8 mouse cellular contexts compared by ENCODE assay signal in genomic region chr6:128300134-128301001, GRCm38 (mm10). TPM values are rescaled to one million over a fixed set of nuclear protein-coding genes. Genes with fewer than 3 reads are reported as not detected.
DNase-seq lines count a peak whose midpoint lies in the region; ATAC-seq and TF ChIP-seq lines count a peak whose summit lies in the region.

Tead4 (minus strand) TSS chr6:128300823.

- TF ChIP-seq POLR2A in limb, embryonic 14.5 days (IDR thresholded peaks at IDR 0.05; ENCODE audit: borderline replicate concordance, extremely low read depth, insufficient read depth, insufficient read length) = no peak

- peak within 1 kb of the TSS; percentile 93 for H3K27ac ChIP-seq in gastrocnemius, adult 2 months
- H3K27ac ChIP-seq in hindbrain, embryonic 12.5 days = no peak within 1 kb of the TSS
- no peak within 1 kb of the TSS for H3K27ac ChIP-seq in limb, embryonic 14.5 days (replicated peaks; ENCODE audit: low read depth, low read length)
- H3K27ac ChIP-seq in midbrain, embryonic 12.5 days (replicated peaks) = no peak within 1 kb of the TSS
- H3K27ac ChIP-seq in stomach, embryonic 16.5 days (ENCODE audit: low read length) = peak within 1 kb of the TSS; percentile 75

- peak within 1 kb of the TSS; percentile 66 for H3K9ac ChIP-seq in hindbrain, embryonic 12.5 days
- peak within 1 kb of the TSS; percentile 63 for H3K9ac ChIP-seq in limb, embryonic 14.5 days (ENCODE audit: low read depth, low read length, severe bottlenecking)
- peak within 1 kb of the TSS; percentile 40 for H3K9ac ChIP-seq in midbrain, embryonic 12.5 days (replicated peaks)
- H3K9ac ChIP-seq in stomach, embryonic 16.5 days (ENCODE audit: low read length) = peak within 1 kb of the TSS; percentile 74

- peaks cover 27% of the 10 kb centered on the region for H3K4me1 ChIP-seq in hindbrain, embryonic 12.5 days
- H3K4me1 ChIP-seq in limb, embryonic 14.5 days (ENCODE audit: control insufficient read depth, insufficient read depth, low read length) = peaks cover 24% of the 10 kb centered on the region
- H3K4me1 ChIP-seq in midbrain, embryonic 12.5 days = peaks cover 14% of the 10 kb centered on the region
- H3K4me1 ChIP-seq in stomach, embryonic 16.5 days (ENCODE audit: control insufficient read depth, insufficient read depth, low read length) = peaks cover 24% of the 10 kb centered on the region

- no peak for TF ChIP-seq CTCF in gastrocnemius, adult 2 months (IDR thresholded peaks at IDR 0.05)

- peak within 1 kb of the TSS; percentile 87 for H3K4me3 ChIP-seq in gastrocnemius, adult 2 months
- H3K4me3 ChIP-seq in hindbrain, embryonic 12.5 days = peak within 1 kb of the TSS; percentile 67
- peak within 1 kb of the TSS; percentile 69 for H3K4me3 ChIP-seq in limb, embryonic 14.5 days (replicated peaks; ENCODE audit: low read length)
- peak within 1 kb of the TSS; percentile 65 for H3K4me3 ChIP-seq in midbrain, embryonic 12.5 days
- H3K4me3 ChIP-seq in stomach, embryonic 16.5 days (replicated peaks; ENCODE audit: low read length) = peak within 1 kb of the TSS; percentile 75

- ATAC-seq in hindbrain, embryonic 12.5 days (ENCODE audit: low FRiP score) = peak; percentile 68
- peak; percentile 84 for ATAC-seq in limb, embryonic 14.5 days (ENCODE audit: low FRiP score, low read depth)
- peak; percentile 72 for ATAC-seq in midbrain, embryonic 12.5 days (ENCODE audit: low FRiP score, low read depth)
- ATAC-seq in stomach, embryonic 16.5 days (ENCODE audit: insufficient read depth, low FRiP score) = peak; percentile 91
- ATAC-seq in inflammation-experienced regulatory T-cells, adult 6 months = no peak

- H3K9me3 ChIP-seq in hindbrain, embryonic 12.5 days (replicated peaks) = 0 out of 2 replicates have a peak, but pooled peaks cover 4% of the 10 kb centered on the region
- H3K9me3 ChIP-seq in limb, embryonic 14.5 days (ENCODE audit: control insufficient read depth, low read length) = no peaks in the 10 kb centered on the region
- H3K9me3 ChIP-seq in midbrain, embryonic 12.5 days = 0 out of 2 replicates have a peak, but pooled peaks cover 7% of the 10 kb centered on the region
- H3K9me3 ChIP-seq in stomach, embryonic 16.5 days (replicated peaks; ENCODE audit: control insufficient read depth, low read length) = no peaks in the 10 kb centered on the region

- no peaks in the 10 kb centered on the region for H3K36me3 ChIP-seq in hindbrain, embryonic 12.5 days
- H3K36me3 ChIP-seq in limb, embryonic 14.5 days (ENCODE audit: control insufficient read depth, insufficient read depth, low read length) = no peaks in the 10 kb centered on the region
- H3K36me3 ChIP-seq in midbrain, embryonic 12.5 days = no peaks in the 10 kb centered on the region
- no peaks in the 10 kb centered on the region for H3K36me3 ChIP-seq in stomach, embryonic 16.5 days (ENCODE audit: control insufficient read depth, insufficient read depth, low read length)

- WGBS in hindbrain, embryonic 12.5 days = under 1% methylated on average over 74 of the region's 81 CpGs
- under 1% methylated on average over 57 of the region's 81 CpGs for WGBS in limb, embryonic 14.5 days
- under 1% methylated on average over 76 of the region's 81 CpGs for WGBS in midbrain, embryonic 12.5 days
- under 1% methylated on average over 81 of the region's 81 CpGs for WGBS in stomach, embryonic 16.5 days

- peak within 1 kb of the TSS; percentile 100 for H3K4me2 ChIP-seq in hindbrain, embryonic 12.5 days (replicated peaks)
- peak within 1 kb of the TSS; percentile 99 for H3K4me2 ChIP-seq in limb, embryonic 14.5 days (replicated peaks; ENCODE audit: low read depth, low read length, severe bottlenecking)
- peak within 1 kb of the TSS; percentile 100 for H3K4me2 ChIP-seq in midbrain, embryonic 12.5 days (replicated peaks)
- H3K4me2 ChIP-seq in stomach, embryonic 16.5 days (ENCODE audit: low read depth, low read length) = peak within 1 kb of the TSS; percentile 81

- intact Hi-C loops in gastrocnemius, adult 2 months (cut with DNase I) = loop anchor here (2.0 to 5.0 kb wide), 2 partner anchors 48 to 66 kb away; no protein-coding TSS in a partner anchor

- DNase-seq in adrenal gland, adult 8-10 months = peak; percentile 68
- DNase-seq in cerebellum, adult 9-11 months = peak; percentile 82
- DNase-seq in gastrocnemius, adult 2 months = peak; percentile 85
- DNase-seq in limb, embryonic 14.5 days (ENCODE audit: low spot score) = peak; percentile 49

- peaks cover 66% of the 10 kb centered on the region for H3K27me3 ChIP-seq in hindbrain, embryonic 12.5 days
- H3K27me3 ChIP-seq in limb, embryonic 14.5 days (ENCODE audit: control insufficient read depth, insufficient read depth, low read length) = peaks cover 20% of the 10 kb centered on the region
- H3K27me3 ChIP-seq in midbrain, embryonic 12.5 days = peaks cover 64% of the 10 kb centered on the region
- H3K27me3 ChIP-seq in stomach, embryonic 16.5 days (ENCODE audit: control insufficient read depth, insufficient read depth, low read length) = peaks cover 22% of the 10 kb centered on the region

RNA-seq across cellular contexts. Expression of gene Tead4, which starts in this region (rescaled TPM):
- total RNA-seq in adrenal gland, adult 8-10 months (2022) = 1 to 10 TPM; 1.3 to 4.1 (median 2.6) TPM
- 1 to 10 TPM; 7.6 to 8.1 TPM for total RNA-seq in gastrocnemius, adult 2 months (2021)
- 2.4 TPM in 2 replicates for polyA plus RNA-seq in hindbrain, embryonic 12.5 days (2016; fragmentation: Nextera tagmentation; extraction: Ambion mirVana)
- polyA plus RNA-seq in limb, embryonic 14.5 days (2012; rRNA removed) = 4.6 and 5.3 TPM in 2 replicates
- 3.7 and 5.8 TPM in 2 replicates for polyA plus RNA-seq in limb, embryonic 14.5 days (2014; fragmentation: Nextera tagmentation; extraction: Ambion mirVana)
- polyA plus RNA-seq in midbrain, embryonic 12.5 days (2016; fragmentation: Nextera tagmentation; extraction: Ambion mirVana) = 0.93 and 1.5 TPM in 2 replicates
- 0.79 and 2.0 TPM in 2 replicates for polyA plus RNA-seq in stomach, embryonic 16.5 days (2015; fragmentation: Nextera tagmentation; extraction: Ambion mirVana)
- not detected for polyA plus RNA-seq in inflammation-experienced regulatory T-cells, adult 6 months (2017; shearing (Covaris generic))

Comparison
In these comparisons a context has a peak if more than half of its experiments do, and no peak if none do; other contexts are left out.
1. H3K27ac ChIP-seq: peak in gastrocnemius, adult 2 months (single experiment) and stomach, embryonic 16.5 days (single experiment); none in hindbrain, embryonic 12.5 days (single experiment), limb, embryonic 14.5 days (single experiment) and midbrain, embryonic 12.5 days (single experiment).
2. Peak in every context shown above with its lines, with median percentiles within 50 percentile points of each other: DNase-seq, H3K4me3 ChIP-seq, H3K4me2 ChIP-seq and H3K9ac ChIP-seq.